Mouse (Mus musculus) CH12.LX (cell line): ENCODE measurements around the gene Tnfaip2.

Source experiments
- CTCF ChIP-seq, 2 experiments: IDR thresholded peaks in 1 of 2; conservative IDR thresholded peaks in 1 of 2; 2 replicates each; pipeline ENCODE4 v1.5.1; 2011 to 2012; ENCODE audit warnings: low read depth in 2 of 2, low read length in 2 of 2, improper control_type of control experiment in 1 of 2, inconsistent platforms in 1 of 2, mild to moderate bottlenecking in 1 of 2, moderate library complexity in 1 of 2
- EP300 ChIP-seq: IDR thresholded peaks from 2 replicates; pipeline ENCODE4 v1.6.1; 2011; ENCODE audit warnings: low read length, improper control_type of control experiment
- JUN ChIP-seq: IDR thresholded peaks from 2 replicates; pipeline ENCODE4 v1.6.1; 2011; ENCODE audit warnings: low read depth, mild to moderate bottlenecking, low read length, improper control_type of control experiment, moderate library complexity; ENCODE audit not compliant: insufficient read depth

- no peak for TF ChIP-seq JUN
- TF ChIP-seq EP300 = no peak
- TF ChIP-seq CTCF (conservative IDR thresholded peaks at IDR 0.05 in 1 of 2, IDR thresholded peaks at IDR 0.05 in 1 of 2; ENCODE audit: low read depth in 2 of 2, low read length in 2 of 2) = peak; percentile 71 to 91
Measured at GRCm38 (mm10) chr12:111469507-111469906, 27.2 kb downstream of the Tnfaip2 start.
